Mouse (Mus musculus) heart, embryonic 12.5 days (tissue): ENCODE measurements around the gene Ubl3. TPM values are rescaled to one million over a fixed set of nuclear protein-coding genes. Genes with fewer than 3 reads are reported as not detected.

Source experiments
- ATAC-seq: fragments of 200-750 bp; cut with Nextera tagmentation; 2 replicates; pipeline ENCODE4 v1.8.0; 2017; ENCODE audit warnings: moderate TSS enrichment, moderate library complexity; ENCODE audit not compliant: insufficient number of reproducible peaks, low FRiP score
- H3K27ac ChIP-seq: fragments of 300-500 bp; sonication (generic); 2 replicates; pipeline ENCODE4 v1.5.1; 2016; ENCODE audit warnings: mild to moderate bottlenecking, moderate library complexity; ENCODE audit not compliant: poor library complexity, severe bottlenecking
- H3K27me3 ChIP-seq: fragments of 300-500 bp; sonication (generic); replicated peaks from 2 replicates; pipeline ENCODE4 v1.6.1; 2016; ENCODE audit warnings: mild to moderate bottlenecking, moderate library complexity
- H3K36me3 ChIP-seq: fragments of 300-500 bp; sonication (generic); 2 replicates; pipeline ENCODE4 v1.6.1; 2016; ENCODE audit warnings: mild to moderate bottlenecking, moderate library complexity
- H3K4me1 ChIP-seq: fragments of 300-500 bp; sonication (generic); replicated peaks from 2 replicates; pipeline ENCODE4 v1.6.1; 2016; ENCODE audit warnings: mild to moderate bottlenecking
- H3K4me2 ChIP-seq: fragments of 300-500 bp; sonication (generic); 2 replicates; pipeline ENCODE4 v1.6.1; 2016; ENCODE audit warnings: mild to moderate bottlenecking, moderate library complexity
- H3K4me3 ChIP-seq: fragments of 300-500 bp; sonication (generic); 2 replicates; pipeline ENCODE4 v1.5.1; 2016; ENCODE audit warnings: mild to moderate bottlenecking
- H3K9ac ChIP-seq: fragments of 300-500 bp; sonication (generic); 2 replicates; pipeline ENCODE4 v1.6.1; 2016; ENCODE audit warnings: mild to moderate bottlenecking, moderate library complexity
- H3K9me3 ChIP-seq: fragments of 300-500 bp; sonication (generic); replicated peaks from 2 replicates; pipeline ENCODE4 v1.6.1; 2016; ENCODE audit warnings: mild to moderate bottlenecking, moderate library complexity
- WGBS: fragments of 180-500 bp; shearing (Covaris S2); methylation state at CpG from one replicate; pipeline ENCODE4 v1.1.7; 2016; 5-methylcytosine and 5-hydroxymethylcytosine counted together
- polyA plus RNA-seq: library from polyadenylated mRNA; unstranded; fragments of >200 nt; fragmentation: Nextera tagmentation; extraction: Ambion mirVana; gene quantifications from 2 replicates; pipeline ENCODE4 v1.2.1, GENCODE M21; 2016

The Ubl3 gene
- polyA plus RNA-seq, 1 experiment from 2014 or later, result 69.1 TPM

GRCm38 (mm10) chr5:148474346-148474745 lies 78.2 kb downstream of the Ubl3 start:
- Histone ChIP-seq H3K27me3 (no peaks in the 10 kb centered on the region), H3K4me2 (no peak overlapping the region), H3K27ac (no peak overlapping the region), H3K4me1 (no peaks in the 10 kb centered on the region), H3K9ac (no peak overlapping the region), H3K9me3 (no peaks in the 10 kb centered on the region), H3K4me3 (no peak overlapping the region), H3K36me3 (no peaks in the 10 kb centered on the region)
- ATAC-seq, result no peak
- 70% methylated on average over 7 of the region's 7 CpGs for WGBS

- WGBS, result 56% methylated on average over 14 of the region's 14 CpGs
- H3K4me1 ChIP-seq, result no peaks in the 10 kb centered on the region
- no peak for ATAC-seq
- H3K27me3 ChIP-seq, result no peaks in the 10 kb centered on the region
- H3K9ac ChIP-seq, result no peak overlapping the region
- H3K9me3 ChIP-seq, result no peaks in the 10 kb centered on the region
- H3K4me2 ChIP-seq, result no peak overlapping the region
- H3K4me3 ChIP-seq, result no peak overlapping the region
- H3K27ac ChIP-seq, result no peak overlapping the region
- no peaks in the 10 kb centered on the region for H3K36me3 ChIP-seq
These were observed 83.8 kb downstream of the Ubl3 start for GRCm38 (mm10) chr5:148468626-148469441.

- no peak overlapping the region for H3K27ac ChIP-seq
- H3K27me3 ChIP-seq, result no peaks in the 10 kb centered on the region
- WGBS, result 39% methylated on average over 8 of the region's 8 CpGs
- ATAC-seq, result no peak
- H3K4me3 ChIP-seq, result no peak overlapping the region
- H3K4me1 ChIP-seq, result no peaks in the 10 kb centered on the region
- H3K9ac ChIP-seq, result no peak overlapping the region
- no peaks in the 10 kb centered on the region for H3K9me3 ChIP-seq
- no peaks in the 10 kb centered on the region for H3K36me3 ChIP-seq
- H3K4me2 ChIP-seq, result no peak overlapping the region
These were observed 85.5 kb downstream of the Ubl3 start for GRCm38 (mm10) chr5:148466933-148467607.

GRCm38 (mm10) chr5:148466116-148466515 lies 86.5 kb downstream of the Ubl3 start:
- H3K9ac ChIP-seq, result no peak overlapping the region
- no peak overlapping the region for H3K4me2 ChIP-seq
- no peaks in the 10 kb centered on the region for H3K4me1 ChIP-seq
- 68% methylated on average over 5 of the region's 5 CpGs for WGBS
- no peak for ATAC-seq
- H3K9me3 ChIP-seq, result no peaks in the 10 kb centered on the region; the same call in 1 of the 2 replicates
- no peaks in the 10 kb centered on the region for H3K27me3 ChIP-seq
- no peak overlapping the region for H3K27ac ChIP-seq
- no peaks in the 10 kb centered on the region for H3K36me3 ChIP-seq
- no peak overlapping the region for H3K4me3 ChIP-seq

GRCm38 (mm10) chr5:148465091-148465490 lies 87.5 kb downstream of the Ubl3 start:
- no peaks in the 10 kb centered on the region for H3K36me3 ChIP-seq
- ATAC-seq, result no peak
- WGBS, result 90% methylated on average over 9 of the region's 9 CpGs
- H3K9me3 ChIP-seq, result peaks cover 7% of the 10 kb centered on the region
- H3K4me2 ChIP-seq, result no peak overlapping the region
- no peak overlapping the region for H3K4me3 ChIP-seq
- H3K27ac ChIP-seq, result no peak overlapping the region
- no peaks in the 10 kb centered on the region for H3K4me1 ChIP-seq
- H3K9ac ChIP-seq, result no peak overlapping the region
- H3K27me3 ChIP-seq, result no peaks in the 10 kb centered on the region

- Histone ChIP-seq H3K9ac (no peak overlapping the region), H3K4me1 (no peaks in the 10 kb centered on the region), H3K9me3 (peaks cover 12% of the 10 kb centered on the region), H3K27me3 (no peaks in the 10 kb centered on the region), H3K36me3 (no peaks in the 10 kb centered on the region), H3K4me2 (no peak overlapping the region), H3K4me3 (no peak overlapping the region), H3K27ac (no peak overlapping the region)
- ATAC-seq, result no peak
- WGBS, result 79% methylated on average over 7 of the region's 7 CpGs
These were observed 88.1 kb downstream of the Ubl3 start for GRCm38 (mm10) chr5:148464489-148464888.

GRCm38 (mm10) chr5:148463783-148464294 lies 88.8 kb downstream of the Ubl3 start:
- Histone ChIP-seq H3K9me3 (peaks cover 12% of the 10 kb centered on the region), H3K4me2 (no peak overlapping the region), H3K27ac (no peak overlapping the region), H3K4me3 (no peak overlapping the region), H3K4me1 (no peaks in the 10 kb centered on the region), H3K27me3 (no peaks in the 10 kb centered on the region), H3K36me3 (no peaks in the 10 kb centered on the region), H3K9ac (no peak overlapping the region)
- 83% methylated on average over 6 of the region's 6 CpGs for WGBS
- no peak for ATAC-seq

Other genes with a start within 250 kb of the Ubl3 start
- 24.0 and 24.2 TPM in 2 replicates for gene Slc7a1, start 152.9 kb downstream of the Ubl3 start, polyA plus RNA-seq